Mouse (Mus musculus) duodenum, adult 2 months (tissue): ENCODE results near the gene Mettl1. TPM values are rescaled to one million over a fixed set of nuclear protein-coding genes. Genes with fewer than 3 reads are reported as not detected.

Experiments
- polyA plus RNA-seq: library from polyadenylated mRNA; depleted of rRNA; stranded (reverse); fragments of >200 nt; gene quantifications from 2 replicates; pipeline ENCODE4 v1.2.3, GENCODE M21; 2012; ENCODE audit warnings: low replicate concordance; rRNA removed

Mettl1 gene
- polyA plus RNA-seq: 7.0 and 13.9 TPM in 2 replicates

DNA sequence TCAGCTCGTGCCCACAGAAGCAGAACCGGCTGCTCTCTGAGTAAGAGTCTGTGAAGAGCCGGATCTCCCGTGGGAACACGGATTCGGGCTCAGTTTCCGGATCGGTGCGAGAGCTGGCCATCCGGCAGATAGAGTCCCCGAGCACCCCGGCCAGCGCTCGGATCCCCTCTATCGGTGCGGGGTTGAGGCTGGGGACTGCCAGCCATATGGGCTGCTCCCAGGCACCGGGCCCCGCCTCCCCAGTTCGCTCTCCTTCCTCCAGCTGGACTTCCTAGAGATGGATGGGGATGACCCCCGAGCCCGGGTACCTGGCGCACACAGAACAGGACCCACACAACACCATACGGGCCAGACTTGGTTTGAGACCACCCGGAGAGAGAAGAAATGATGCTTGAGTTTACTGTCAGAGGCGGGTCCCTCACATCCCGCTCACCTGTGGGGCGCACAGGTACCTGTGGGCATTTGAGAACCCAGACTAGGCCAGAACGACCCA, at the start of gene Mettl1, which contains the start of gene Eef1akmt3:
Gene Mettl1, plus strand, starts transcription at position 141 of the 493 bp plus-strand sequence.
Gene Eef1akmt3, minus strand, starts transcription at position 240 of the 493 bp plus-strand sequence.

DNA sequence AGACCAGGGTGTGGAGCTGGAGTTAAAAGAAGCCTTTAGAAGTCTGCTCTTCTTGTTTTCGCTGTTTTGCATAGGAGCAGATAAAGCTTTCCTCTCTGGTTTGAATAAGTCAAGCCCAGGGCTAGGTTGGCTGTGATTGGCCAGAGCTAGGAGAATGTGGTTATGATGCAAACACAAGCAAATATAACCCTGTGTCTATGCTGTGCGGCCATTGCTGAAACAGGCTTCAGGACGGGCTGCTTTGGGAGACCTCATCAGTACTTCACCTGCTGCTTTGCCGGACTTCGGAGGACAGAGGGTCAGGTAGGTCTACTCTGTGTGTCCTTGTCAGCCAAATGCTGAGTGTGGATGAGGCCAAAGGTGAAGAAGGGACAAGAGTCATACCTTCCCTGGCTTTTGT, 40.7 kb upstream of the Mettl1 start, which contains the start of gene Avil:
Gene Avil, plus strand, starts transcription at position 181 of the 400 bp plus-strand sequence.

DNA sequence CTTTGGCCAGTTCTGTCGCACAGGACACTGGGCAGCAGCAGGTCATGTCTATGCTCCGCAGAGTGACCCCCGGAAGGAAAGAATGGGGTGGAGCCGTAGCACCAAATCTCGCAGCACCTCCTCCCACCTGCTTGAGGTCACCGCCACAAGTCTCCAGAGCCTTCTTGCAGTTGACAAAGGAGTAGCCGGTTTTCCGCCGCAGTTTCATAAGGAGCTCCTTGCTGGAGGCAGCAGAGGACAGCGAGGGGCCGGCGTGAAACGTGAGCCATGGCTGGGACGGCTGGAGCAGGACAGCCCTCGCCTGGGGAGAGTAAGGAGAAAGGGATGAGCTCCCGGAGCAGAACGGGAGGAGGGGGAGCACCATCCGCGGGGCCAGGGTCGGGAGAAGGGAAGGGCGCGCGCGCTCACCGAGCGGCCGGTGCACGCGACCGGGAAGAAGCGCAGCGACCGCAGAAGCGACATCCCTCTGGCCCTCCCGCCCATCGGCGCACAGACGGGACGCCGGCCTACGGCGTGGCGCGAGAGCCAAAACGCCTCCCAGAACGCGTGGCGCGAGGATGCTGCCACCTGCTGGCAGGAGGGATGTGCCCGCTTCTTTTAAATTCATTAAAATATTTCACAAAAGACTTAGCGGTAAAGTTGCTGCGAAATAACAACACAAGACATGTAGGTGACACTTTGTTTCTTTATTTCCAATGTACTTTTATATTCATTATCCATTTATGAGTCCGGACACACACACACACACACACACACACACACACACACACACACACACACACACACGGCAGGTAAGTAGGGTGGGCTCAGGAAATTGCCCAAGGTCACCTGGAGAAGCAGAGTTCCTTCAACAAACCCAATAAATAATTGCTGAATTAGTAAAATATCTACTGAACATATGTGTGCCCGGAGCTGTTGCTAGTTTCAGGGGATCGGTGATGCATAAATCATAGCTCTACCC, 10.6 kb upstream of the Mettl1 start, which contains the start of gene Tsfm:
Gene Tsfm, minus strand, starts transcription at position 505 of the 961 bp plus-strand sequence.

DNA sequence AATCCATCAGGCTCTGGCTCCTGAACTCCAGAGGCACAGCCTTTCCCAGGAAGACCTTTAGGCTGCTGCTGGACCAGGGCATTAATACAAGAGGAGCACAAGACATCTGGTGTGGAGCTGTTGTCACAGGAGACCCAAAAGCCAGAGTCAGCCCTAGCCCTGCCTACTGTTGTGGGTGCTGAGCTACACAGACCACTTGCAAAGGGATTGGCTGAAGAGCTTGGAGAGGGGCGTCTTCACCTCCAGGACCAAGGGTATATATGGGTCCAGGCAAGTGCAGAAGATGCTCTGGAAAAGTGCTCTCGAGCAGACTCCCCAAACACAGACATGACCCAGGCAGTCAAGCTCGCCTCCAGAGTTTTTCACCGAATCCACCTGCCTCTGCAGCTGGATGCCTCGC, 6.7 kb downstream of the Mettl1 start, which contains the start of gene Cyp27b1:
Gene Cyp27b1, plus strand, starts transcription at position 297 of the 400 bp plus-strand sequence.

DNA sequence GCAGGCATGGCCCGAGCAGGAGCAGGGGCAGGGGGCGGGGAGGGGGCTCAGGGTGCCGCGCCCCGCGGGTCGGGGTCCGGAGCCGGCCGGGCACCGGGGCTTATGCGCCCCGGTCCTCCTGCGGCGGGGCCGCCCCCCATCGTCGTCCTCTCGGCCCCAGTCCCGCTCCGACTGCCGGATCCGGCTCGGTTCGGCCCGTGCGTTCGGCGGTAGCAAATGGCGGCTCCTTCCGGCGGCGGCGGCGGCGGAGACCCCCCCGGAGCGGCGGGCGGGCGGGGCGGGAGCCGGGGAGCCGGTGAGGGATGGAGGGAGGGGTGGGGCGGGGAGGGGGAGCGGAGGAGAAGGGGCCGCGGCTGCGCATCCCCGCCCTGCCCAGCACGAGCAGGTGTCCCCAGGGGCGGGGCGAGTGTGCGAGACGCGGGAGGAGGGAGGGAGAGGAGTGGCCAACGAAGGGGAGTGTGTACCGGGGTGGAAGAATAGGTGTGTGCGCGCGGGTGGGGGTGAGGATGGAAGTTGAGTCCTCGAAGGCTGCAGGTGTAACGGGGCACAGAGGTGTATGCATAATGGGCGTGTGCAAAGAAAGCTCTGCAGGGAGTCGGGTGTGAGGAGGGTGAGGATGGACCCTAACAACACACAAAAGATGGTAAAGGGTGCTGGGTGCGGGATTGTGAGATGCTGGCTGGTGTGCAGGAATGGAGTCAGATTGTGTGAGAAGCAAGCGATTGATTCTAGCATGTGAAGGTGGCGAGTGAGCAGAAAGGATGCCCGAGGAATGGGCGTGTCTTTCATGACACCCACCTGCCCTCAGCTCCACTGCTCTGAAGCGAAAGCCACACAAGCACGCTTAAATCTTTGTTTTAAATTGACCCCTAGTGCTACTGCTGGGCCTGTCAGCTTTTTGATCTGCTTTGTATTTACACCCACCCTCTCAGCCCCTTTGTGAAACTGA, 19.0 kb downstream of the Mettl1 start, which contains the start of gene March9:
Gene March9, minus strand, starts transcription at position 217 of the 949 bp plus-strand sequence.

DNA sequence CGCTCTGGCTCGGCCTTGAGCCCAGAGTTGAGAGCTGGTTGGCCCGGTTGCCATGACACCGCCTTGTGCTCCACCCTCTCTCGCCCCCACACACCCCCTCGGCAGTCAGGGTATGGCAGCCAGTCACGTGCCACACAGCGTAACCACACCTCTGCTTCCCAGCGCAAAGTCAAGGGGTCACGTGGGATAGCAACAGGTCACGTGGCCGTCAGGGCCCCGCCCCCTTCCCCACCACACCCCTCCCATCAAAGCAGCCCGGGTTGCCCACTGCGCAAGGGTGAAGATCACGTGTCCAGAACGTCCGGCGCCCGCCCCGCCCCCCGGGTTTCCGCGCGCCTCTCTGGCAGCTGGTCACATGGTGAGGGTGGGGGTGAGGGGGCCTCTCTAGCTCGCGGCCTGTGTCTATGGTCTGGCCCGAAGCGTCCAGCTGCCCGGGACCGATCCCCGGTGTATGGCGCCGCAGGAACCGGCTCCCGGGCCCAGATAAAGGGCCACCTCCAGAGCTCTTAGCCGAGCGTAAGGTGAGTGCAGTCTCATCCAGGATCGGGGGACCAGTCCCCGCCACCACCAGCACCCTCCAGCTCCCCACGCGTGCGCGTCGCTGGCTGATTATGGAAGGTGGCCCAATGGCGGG, 22.1 kb downstream of the Mettl1 start, which contains the start of gene Cdk4:
Gene Cdk4, plus strand, starts transcription at position 296 of the 634 bp plus-strand sequence.

DNA sequence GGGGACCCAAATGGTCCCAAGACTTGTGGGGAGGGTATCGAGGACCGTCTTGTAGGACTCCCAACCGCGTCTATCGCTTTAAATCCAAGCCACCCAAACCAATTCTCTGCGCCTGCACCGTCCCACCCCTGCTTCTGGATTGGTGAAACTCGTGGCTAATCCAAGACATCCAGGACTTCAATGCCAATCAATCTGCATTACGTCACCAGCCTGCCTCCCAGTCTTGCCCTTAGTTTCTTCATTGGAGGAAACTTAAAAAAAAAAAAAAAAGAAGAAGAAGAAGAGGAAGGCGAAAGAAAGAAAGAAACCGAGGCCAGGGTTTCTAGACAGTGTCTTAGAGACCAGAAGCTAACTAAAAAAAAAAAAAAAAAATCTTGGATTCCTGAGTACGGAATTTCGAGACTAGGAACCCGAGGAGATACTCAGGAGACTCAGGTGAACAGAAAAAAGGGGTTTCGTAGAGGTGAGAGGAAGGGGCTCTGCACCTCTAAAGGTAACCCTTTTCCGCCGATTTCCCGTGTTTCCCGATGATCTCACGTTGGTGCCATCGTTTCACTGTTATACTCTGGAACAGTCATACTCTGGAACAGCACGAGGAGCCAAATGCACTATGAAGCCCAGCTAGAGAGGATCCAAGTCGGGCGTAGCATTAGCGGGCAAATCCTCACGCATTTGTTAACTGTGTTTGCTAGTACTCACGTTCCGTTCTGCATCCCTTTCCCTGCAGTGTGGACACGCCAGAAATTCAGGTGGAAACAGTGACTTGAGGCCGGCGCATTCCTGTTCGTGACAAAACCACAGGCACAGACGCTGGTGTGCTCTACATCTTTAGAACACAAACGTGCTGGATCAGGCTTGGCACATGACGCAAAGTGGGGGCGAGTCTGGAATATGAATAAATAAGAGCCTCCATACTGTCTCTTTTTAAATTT, 29.2 kb downstream of the Mettl1 start, which contains the start of gene Tspan31:
Gene Tspan31, minus strand, starts transcription at position 75 of the 932 bp plus-strand sequence.

DNA sequence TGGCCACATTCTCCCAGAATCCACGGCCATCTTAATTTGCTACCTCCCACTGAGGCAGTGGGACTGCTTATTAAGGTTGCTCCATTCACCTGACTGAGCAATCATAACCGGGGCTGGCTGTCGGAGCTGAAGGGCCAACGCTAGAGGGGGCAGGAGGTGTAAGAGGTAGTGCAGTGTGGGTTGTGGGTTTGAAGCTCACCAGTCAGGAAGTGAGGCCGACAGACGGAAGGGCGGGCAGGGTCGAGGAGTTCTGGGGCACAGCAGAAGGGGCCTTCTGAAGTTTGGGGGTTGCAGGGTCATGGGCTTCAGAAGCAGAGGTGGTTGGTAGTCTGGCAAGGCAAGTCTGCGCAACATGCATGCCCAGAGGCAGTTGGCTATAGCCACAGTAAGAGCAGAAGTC, 33.9 kb downstream of the Mettl1 start, which contains the start of gene Agap2:
Gene Agap2, plus strand, starts transcription at position 205 of the 400 bp plus-strand sequence.

Other genes starting within 250 kb of the Mettl1 start
- gene Atp23, start 140.1 kb upstream of the Mettl1 start, polyA plus RNA-seq: 5.5 and 5.8 TPM in 2 replicates
- gene Ctdsp2, start 62.7 kb upstream of the Mettl1 start, polyA plus RNA-seq: 59.2 and 74.5 TPM in 2 replicates
- 0.83 and 9.1 TPM in 2 replicates for gene Avil, start 40.7 kb upstream of the Mettl1 start, polyA plus RNA-seq
- 31.8 and 44.1 TPM in 2 replicates for gene Tsfm, start 10.6 kb upstream of the Mettl1 start, polyA plus RNA-seq
- gene Eef1akmt3, start 99 bp downstream of the Mettl1 start, polyA plus RNA-seq: 0.58 and 1.6 TPM in 2 replicates
- 0.13 and 0.65 TPM in 2 replicates for gene Cyp27b1, start 6.8 kb downstream of the Mettl1 start, polyA plus RNA-seq
- 4.3 and 5.4 TPM in 2 replicates for gene March9, start 18.8 kb downstream of the Mettl1 start, polyA plus RNA-seq
- 76.0 and 80.3 TPM in 2 replicates for gene Cdk4, start 22.1 kb downstream of the Mettl1 start, polyA plus RNA-seq
- gene Tspan31, start 28.9 kb downstream of the Mettl1 start, polyA plus RNA-seq: 35.7 and 49.3 TPM in 2 replicates
- gene Agap2, start 33.9 kb downstream of the Mettl1 start, polyA plus RNA-seq: 3.5 and 11.0 TPM in 2 replicates
- 93.3 and 122 TPM in 2 replicates for gene Os9, start 79.7 kb downstream of the Mettl1 start, polyA plus RNA-seq
- 360 and 560 TPM in 2 replicates for gene B4galnt1, start 123.8 kb downstream of the Mettl1 start, polyA plus RNA-seq
- gene Slc26a10, start 139.2 kb downstream of the Mettl1 start, polyA plus RNA-seq: 0.82 and 1.6 TPM in 2 replicates
- 14.2 and 14.6 TPM in 2 replicates for gene Arhgef25, start 148.7 kb downstream of the Mettl1 start, polyA plus RNA-seq
- 35.7 and 63.9 TPM in 2 replicates for gene Dtx3, start 154.3 kb downstream of the Mettl1 start, polyA plus RNA-seq
- gene Pip4k2c, start 170.2 kb downstream of the Mettl1 start, polyA plus RNA-seq: 17.3 and 27.4 TPM in 2 replicates
- gene Kif5a, start 221.9 kb downstream of the Mettl1 start, polyA plus RNA-seq: 1.7 and 6.0 TPM in 2 replicates
- 160 and 195 TPM in 2 replicates for gene Dctn2, start 225.0 kb downstream of the Mettl1 start, polyA plus RNA-seq
- gene Mbd6, start 247.6 kb downstream of the Mettl1 start, polyA plus RNA-seq: 74.0 and 74.1 TPM in 2 replicates